Mouse (Mus musculus): ENCODE results near the gene Akap8l. TPM values are rescaled to one million over a fixed set of nuclear protein-coding genes. Genes with fewer than 3 reads are reported as not detected.

Akap8l gene
- total RNA-seq, 2 experiments from 2014 or later: 183 to 219 TPM

Small RNA genes lying within 50 kb of the gene (microRNA-seq; reads per million reads assigned to microRNA genes)
- gene Gm22201: 0 to 0.25 reads per million in 2 experiments

Other genes starting within 250 kb of the Akap8l start
- gene Notch3, start 183.8 kb downstream of the Akap8l start, total RNA-seq (2021): 1 to 10 TPM; 5.3 to 6.7 TPM
- gene Ephx3, start 161.1 kb downstream of the Akap8l start, total RNA-seq (2021): under 1 TPM; 0.23 to 0.42 TPM
- gene Brd4, start 65.9 kb downstream of the Akap8l start, total RNA-seq (2021): 100 to 1,000 TPM; 107 to 108 TPM
- 10 to 100 TPM; 81.2 to 87.6 TPM for gene Akap8, start 29.4 kb downstream of the Akap8l start, total RNA-seq (2021)
- gene Wiz, start 38.8 kb upstream of the Akap8l start, total RNA-seq (2021): 10 to 100 TPM; 46.0 to 47.9 TPM
- 1 to 10 TPM; 3.3 to 4.6 TPM for gene Rasal3, start 53.0 kb upstream of the Akap8l start, total RNA-seq (2021)
- gene Pglyrp2, start 73.6 kb upstream of the Akap8l start, total RNA-seq (2021): not detected
- gene Cyp4f39, start 102.1 kb upstream of the Akap8l start, total RNA-seq (2021): not detected
- gene Cyp4f17, start 155.4 kb upstream of the Akap8l start, total RNA-seq (2021): 1 to 10 TPM; 2.9 to 3.4 TPM
- 1 to 10 TPM; 5.2 to 6.8 TPM for gene Cyp4f16, start 186.0 kb upstream of the Akap8l start, total RNA-seq (2021)